Mouse (Mus musculus) urinary bladder, postnatal 4 days (tissue): ENCODE measurements at regions not wholly inside any gene's neighbourhood (a gene's known extent, or its start where the extent isn't known, plus 50 kb on each side); places are given as distances from the start of the nearest gene placed in this dataset.

Experiments
- DNase-seq, 2 experiments: peaks; one replicate each; pipeline ENCODE4 v3.0.0; 2021 to 2022; ENCODE audit warnings: low spot score in 2 of 2

DNA sequence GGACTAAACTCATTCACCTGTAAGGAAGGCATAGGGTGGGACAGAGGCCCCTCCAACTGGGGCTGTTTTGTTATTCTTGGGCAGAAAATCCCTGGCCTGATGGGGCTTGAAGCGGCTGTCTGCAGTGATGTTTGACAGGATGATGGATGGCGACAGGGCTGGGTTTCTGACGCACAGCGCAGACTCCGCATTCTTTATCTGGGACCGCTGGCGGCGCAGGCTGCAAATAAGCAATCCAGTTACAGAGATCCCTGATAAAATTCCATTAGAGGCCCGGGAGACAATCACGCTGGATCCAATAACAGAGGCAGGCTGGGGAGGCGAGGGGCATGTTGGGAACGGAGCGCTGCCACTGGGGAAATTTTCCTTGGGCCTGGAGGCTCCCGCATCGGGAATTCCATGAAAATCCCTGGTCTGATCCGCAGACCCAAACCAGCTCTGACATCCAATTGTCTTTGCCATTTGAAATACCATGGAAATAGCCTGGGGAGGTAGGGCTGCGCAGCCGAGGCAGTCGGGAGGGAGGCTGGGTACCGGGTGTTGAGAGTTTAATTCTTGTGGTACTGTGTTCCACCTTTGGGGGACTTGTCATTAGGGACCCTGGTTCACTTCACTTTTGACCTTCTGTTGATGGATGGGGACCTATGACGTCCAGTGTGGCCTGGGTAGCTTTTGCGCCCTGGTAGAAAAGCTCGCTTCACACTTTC, 99.0 kb upstream of the Sdk2 start:
- DNase-seq: no peak

DNA sequence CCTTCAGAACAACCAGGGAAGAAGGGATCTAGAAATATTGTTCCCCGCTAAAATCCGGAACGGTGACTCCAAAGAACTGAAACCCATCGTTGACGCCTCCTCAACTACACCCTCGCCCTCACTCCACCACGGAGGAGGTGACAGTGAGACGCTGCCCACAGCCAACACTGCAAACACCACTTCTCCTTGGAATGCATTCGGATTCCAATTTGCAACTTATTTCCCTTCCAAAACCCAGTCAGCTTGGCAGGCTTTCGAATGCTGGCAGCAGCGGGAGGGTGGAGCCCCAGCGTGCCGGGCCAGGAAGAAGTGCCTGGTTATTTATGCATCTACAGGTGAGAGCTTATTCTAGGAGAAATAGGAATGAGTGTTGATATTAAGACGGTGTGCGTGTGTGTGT, 85.9 kb upstream of the Sdk2 start:
- no peak for DNase-seq

DNA sequence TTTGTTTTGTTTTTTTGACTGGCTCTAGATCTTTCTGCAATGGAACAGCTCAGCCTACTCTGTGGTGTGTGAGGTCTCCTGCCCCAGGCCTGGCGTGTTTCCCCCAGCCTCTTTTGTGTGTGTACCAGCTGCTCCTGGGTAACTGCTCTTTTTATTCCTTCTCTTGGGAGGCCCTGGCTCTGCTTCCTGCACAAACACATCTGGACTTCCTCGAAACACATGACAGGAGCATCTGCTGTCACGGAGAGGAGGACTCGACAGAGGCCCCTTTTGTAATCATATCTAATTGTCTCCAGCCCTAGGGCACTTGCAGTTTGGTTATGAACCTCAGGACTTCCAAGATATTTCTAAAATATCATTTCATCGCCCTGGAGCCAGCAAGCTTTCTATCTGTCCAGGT, 79.5 kb upstream of the Sdk2 start:
- DNase-seq: no peak

DNA sequence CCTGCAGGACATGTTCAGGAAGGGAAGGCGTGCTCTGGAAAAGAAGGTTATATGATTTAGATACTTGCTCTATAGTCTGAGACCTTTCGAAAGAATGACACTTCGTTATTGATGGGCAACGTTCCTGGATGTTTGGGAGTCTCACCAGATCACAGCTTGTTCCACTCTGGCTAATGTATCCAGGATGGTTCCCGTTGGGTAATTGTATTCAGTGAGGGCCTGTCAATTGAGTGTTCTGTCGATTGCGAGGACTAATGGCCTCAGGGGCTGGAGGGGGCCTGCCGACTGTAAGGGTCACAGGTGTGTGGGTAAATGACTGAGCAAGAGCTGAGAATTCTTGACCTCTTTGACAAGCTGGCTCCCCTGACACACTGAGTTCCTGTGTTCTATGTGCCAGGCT, 62.4 kb upstream of the Sdk2 start:
- DNase-seq: no peak

DNA sequence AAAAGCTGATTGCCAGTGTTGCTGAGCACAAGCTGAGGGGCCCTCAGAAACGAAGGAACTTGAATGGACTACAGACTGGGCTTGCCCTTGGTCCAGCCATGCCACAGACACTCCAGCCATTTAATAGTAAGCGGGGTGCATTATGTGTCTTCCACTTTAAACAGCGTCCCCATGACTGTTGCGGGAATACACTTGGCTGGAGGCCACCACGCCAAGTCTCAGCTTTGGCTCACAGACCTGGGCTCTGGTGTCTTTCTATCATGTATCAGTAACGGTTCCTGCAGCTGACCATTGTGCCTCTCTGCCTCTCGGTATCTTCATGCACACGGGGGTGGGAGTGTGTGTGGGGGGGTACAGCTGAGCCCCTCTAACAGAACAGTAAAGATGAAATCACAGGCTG, 62.0 kb upstream of the Sdk2 start:
- DNase-seq: no peak

DNA sequence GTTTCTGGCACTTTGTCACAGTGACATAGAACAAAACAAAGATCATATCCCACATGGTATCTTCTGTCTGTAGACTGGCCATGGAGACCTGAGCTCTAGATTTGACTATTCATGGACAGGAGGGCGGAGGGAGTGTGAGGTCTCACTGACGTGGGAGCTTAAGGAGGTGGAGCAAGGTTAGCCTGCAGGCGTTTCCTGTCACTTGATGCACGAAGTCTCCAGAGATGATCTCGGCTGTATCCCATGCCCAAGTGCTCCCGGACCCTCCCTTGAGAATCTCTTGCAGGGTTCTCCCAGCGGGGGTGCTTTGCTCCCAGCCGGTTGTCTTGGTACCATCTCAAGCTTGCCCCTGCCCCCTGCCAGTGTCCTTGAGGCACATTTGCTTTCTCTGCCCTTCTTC, 60.6 kb upstream of the Sdk2 start:
- DNase-seq: no peak

DNA sequence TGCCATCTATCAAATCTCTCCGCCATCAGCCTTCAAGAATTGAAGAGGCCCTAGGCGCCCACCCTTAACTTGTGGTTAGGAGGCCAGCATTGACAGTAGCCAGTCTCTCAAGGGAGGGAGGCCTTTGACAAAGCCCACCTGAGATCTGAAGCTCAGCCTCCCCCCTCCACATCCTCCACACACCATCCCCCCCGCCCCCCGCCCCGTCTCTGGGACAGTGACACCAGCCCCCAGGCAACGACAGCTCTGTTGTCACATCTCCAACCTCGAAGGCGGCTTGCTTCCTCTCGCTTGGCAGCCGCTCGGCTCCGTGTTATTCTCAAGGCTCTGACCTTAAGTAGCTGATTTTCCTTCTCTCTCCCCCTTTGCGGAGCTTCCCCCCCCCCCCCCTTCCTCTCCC, 55.3 kb upstream of the Sdk2 start:
- DNase-seq: peak in 1 of 2 experiments; percentile 52

DNA sequence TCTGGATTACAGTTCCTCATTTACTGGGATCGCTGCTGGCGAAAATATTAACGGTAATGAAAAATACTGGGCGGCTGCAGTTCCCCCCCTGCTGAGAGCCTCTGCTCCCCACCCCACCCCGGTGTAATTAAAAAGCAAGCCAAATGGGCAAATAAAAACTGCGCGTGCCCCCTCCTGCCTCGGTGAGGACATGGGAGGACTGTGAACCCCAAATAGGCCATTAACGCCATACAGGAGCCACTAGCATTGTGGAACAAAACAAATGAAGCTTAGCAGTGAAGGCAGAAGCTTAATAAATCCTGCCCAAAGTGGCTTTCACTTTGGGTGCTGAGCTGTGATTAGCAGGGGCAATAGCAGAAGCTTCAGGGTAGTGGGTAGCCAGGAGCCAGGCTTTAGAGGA, 52.3 kb upstream of the Sdk2 start:
- DNase-seq: peak in 1 of 2 experiments; percentile 33
